Mouse (Mus musculus) embryonic facial prominence, embryonic 12.5 days (tissue): Measurements from ENCODE around the gene Prkcq. TPM values are rescaled to one million over a fixed set of nuclear protein-coding genes. Genes with fewer than 3 reads are reported as not detected.

Experiments used
- ATAC-seq: fragments of 200-750 bp; cut with Nextera tagmentation; 2 replicates; pipeline ENCODE4 v1.8.0; 2017; ENCODE audit not compliant: insufficient number of reproducible peaks, insufficient read depth, low FRiP score, low TSS enrichment
- H3K27ac ChIP-seq: fragments of 300-500 bp; sonication (generic); 2 replicates; pipeline ENCODE4 v1.5.1; 2016; ENCODE audit warnings: mild to moderate bottlenecking
- H3K27me3 ChIP-seq: fragments of 300-500 bp; sonication (generic); 2 replicates; pipeline ENCODE4 v1.6.1; 2016; ENCODE audit warnings: mild to moderate bottlenecking, moderate library complexity
- H3K36me3 ChIP-seq: fragments of 300-500 bp; sonication (generic); 2 replicates; pipeline ENCODE4 v1.6.1; 2016; ENCODE audit warnings: mild to moderate bottlenecking
- H3K4me1 ChIP-seq: fragments of 300-500 bp; sonication (generic); 2 replicates; pipeline ENCODE4 v1.6.1; 2016
- H3K4me2 ChIP-seq: fragments of 300-500 bp; sonication (generic); replicated peaks from 2 replicates; pipeline ENCODE4 v1.6.1; 2016; ENCODE audit warnings: mild to moderate bottlenecking, moderate library complexity
- H3K4me3 ChIP-seq: fragments of 300-500 bp; sonication (generic); 2 replicates; pipeline ENCODE4 v1.5.1; 2016; ENCODE audit warnings: mild to moderate bottlenecking
- H3K9ac ChIP-seq: fragments of 300-500 bp; sonication (generic); 2 replicates; pipeline ENCODE4 v1.6.1; 2016; ENCODE audit warnings: mild to moderate bottlenecking, moderate library complexity
- H3K9me3 ChIP-seq: fragments of 300-500 bp; sonication (generic); 2 replicates; pipeline ENCODE4 v1.6.1; 2016; ENCODE audit warnings: mild to moderate bottlenecking, moderate library complexity
- WGBS: fragments of 180-500 bp; shearing (Covaris S2); methylation state at CpG from one replicate; pipeline ENCODE4 v1.1.7; 2016; 5-methylcytosine and 5-hydroxymethylcytosine counted together
- polyA plus RNA-seq: library from polyadenylated mRNA; unstranded; fragments of >200 nt; fragmentation: Nextera tagmentation; extraction: Ambion mirVana; gene quantifications from 2 replicates; pipeline ENCODE4 v1.2.1, GENCODE M21; 2016

Gene Prkcq
- polyA plus RNA-seq, 1 experiment from 2014 or later, result 4.6 TPM

GRCm38 (mm10) chr2:11300362-11300761 lies 128.5 kb downstream of the Prkcq start:
- H3K4me3 ChIP-seq, result no peak overlapping the region
- WGBS, result 86% methylated on average over 6 of the region's 6 CpGs
- H3K27ac ChIP-seq, result no peak overlapping the region
- H3K4me1 ChIP-seq, result no peaks in the 10 kb centered on the region
- H3K36me3 ChIP-seq, result no peaks in the 10 kb centered on the region
- no peak overlapping the region for H3K4me2 ChIP-seq
- no peak overlapping the region for H3K9ac ChIP-seq
- no peaks in the 10 kb centered on the region for H3K27me3 ChIP-seq
- no peak for ATAC-seq
- no peaks in the 10 kb centered on the region for H3K9me3 ChIP-seq

GRCm38 (mm10) chr2:11320241-11320640 lies 148.3 kb downstream of the Prkcq start:
- H3K27me3 ChIP-seq, result no peaks in the 10 kb centered on the region
- H3K36me3 ChIP-seq, result no peaks in the 10 kb centered on the region
- H3K9me3 ChIP-seq, result no peaks in the 10 kb centered on the region
- no peak overlapping the region for H3K4me2 ChIP-seq
- 36% methylated on average over 10 of the region's 10 CpGs for WGBS
- no peak for ATAC-seq
- H3K27ac ChIP-seq, result no peak overlapping the region
- H3K4me1 ChIP-seq, result no peaks in the 10 kb centered on the region
- H3K9ac ChIP-seq, result no peak overlapping the region
- no peak overlapping the region for H3K4me3 ChIP-seq

DNA sequence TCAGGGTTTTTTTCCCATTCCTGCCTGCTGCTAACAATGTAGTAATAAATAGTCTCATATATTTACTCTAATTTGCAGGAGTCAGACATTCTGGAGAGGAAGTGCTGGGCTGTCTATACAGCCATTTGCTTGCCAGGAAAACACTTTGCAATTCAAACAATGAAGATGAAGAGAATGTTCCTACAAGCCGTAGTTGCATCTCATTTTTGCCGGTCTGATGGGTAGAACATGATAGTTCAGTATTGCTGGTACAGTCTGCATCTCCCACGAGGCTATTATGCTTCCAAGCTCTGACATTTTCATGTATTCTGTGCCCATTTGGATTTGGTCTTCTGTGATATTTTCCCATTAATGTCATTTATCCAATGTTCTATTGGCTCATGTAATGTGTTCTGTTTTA lies 150.5 kb downstream of the Prkcq start:
- Histone ChIP-seq H3K9me3 (no peaks in the 10 kb centered on the region), H3K4me2 (no peak overlapping the region), H3K9ac (no peak overlapping the region), H3K27me3 (no peaks in the 10 kb centered on the region), H3K4me3 (no peak overlapping the region), H3K36me3 (no peaks in the 10 kb centered on the region), H3K27ac (no peak overlapping the region), H3K4me1 (no peaks in the 10 kb centered on the region)
- 86% methylated on average over 3 of the region's 3 CpGs for WGBS
- no peak for ATAC-seq

DNA sequence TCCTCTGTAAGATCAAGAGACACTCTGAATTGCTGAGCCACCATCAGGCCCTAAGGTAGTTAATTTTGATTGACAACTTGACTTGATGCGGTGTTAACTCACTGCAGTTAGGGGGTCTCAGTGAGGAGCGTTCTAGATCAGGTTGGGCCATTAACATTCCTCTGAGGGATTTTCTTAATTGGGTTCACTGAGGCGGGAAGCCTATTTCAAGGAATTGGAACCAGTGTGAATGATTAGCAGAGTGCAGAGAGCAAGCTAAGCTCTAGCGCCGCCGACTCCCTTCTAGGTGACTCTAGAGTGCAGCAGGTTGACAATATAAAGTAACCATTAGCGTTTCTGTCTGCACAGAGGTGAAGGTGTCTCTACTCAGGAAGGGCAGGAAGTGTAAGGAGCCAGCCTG lies 155.4 kb downstream of the Prkcq start:
- Histone ChIP-seq H3K4me1 (no peaks in the 10 kb centered on the region), H3K4me3 (no peak overlapping the region), H3K27ac (no peak overlapping the region), H3K9ac (no peak overlapping the region), H3K36me3 (no peaks in the 10 kb centered on the region), H3K4me2 (no peak overlapping the region), H3K9me3 (no peaks in the 10 kb centered on the region), H3K27me3 (no peaks in the 10 kb centered on the region)
- WGBS, result 59% methylated on average over 7 of the region's 7 CpGs
- no peak for ATAC-seq

DNA sequence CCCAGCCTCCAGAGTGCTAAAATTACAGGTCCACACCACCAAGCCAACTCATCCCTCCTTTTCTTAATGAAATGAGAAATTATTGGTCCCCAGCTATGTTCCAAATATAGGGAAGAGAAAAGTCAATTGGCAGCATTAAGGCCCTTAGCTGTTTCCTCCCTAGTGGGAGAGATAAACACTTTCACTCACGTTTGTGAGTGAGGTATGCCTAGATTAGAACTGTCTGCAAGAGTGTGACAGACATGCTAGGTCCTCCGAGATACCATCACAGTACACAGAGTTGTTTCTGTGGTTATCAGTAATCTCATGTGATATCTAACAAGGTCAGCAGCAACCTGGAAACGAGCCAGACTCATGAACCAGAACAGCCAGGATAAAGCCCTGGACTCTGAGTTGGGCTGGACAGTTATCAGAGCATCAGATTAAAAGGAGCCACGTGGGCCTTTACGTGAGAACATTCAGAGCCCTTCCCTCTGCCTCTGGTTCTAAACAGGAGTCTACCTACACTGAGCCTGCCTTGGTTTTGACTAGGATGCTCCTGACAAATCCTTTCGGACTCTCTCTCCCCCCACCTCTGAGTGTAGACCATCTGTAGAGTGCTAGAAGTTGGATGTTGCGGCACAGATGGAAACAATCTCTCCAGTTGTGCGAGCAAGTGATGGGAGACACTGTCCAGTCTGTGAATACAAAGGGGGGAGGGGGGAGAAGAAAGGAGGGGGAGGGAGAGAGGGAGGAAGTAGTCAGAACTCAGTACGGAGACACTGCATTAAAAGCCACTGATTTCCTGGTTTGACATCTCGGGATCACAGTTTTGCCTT lies 157.7 kb downstream of the Prkcq start:
- Histone ChIP-seq H3K4me2 (no peak overlapping the region), H3K9me3 (no peaks in the 10 kb centered on the region), H3K27ac (no peak overlapping the region), H3K27me3 (no peaks in the 10 kb centered on the region), H3K36me3 (no peaks in the 10 kb centered on the region), H3K4me3 (no peak overlapping the region), H3K9ac (no peak overlapping the region), H3K4me1 (no peaks in the 10 kb centered on the region)
- no peak for ATAC-seq
- 39% methylated on average over 10 of the region's 10 CpGs for WGBS

DNA sequence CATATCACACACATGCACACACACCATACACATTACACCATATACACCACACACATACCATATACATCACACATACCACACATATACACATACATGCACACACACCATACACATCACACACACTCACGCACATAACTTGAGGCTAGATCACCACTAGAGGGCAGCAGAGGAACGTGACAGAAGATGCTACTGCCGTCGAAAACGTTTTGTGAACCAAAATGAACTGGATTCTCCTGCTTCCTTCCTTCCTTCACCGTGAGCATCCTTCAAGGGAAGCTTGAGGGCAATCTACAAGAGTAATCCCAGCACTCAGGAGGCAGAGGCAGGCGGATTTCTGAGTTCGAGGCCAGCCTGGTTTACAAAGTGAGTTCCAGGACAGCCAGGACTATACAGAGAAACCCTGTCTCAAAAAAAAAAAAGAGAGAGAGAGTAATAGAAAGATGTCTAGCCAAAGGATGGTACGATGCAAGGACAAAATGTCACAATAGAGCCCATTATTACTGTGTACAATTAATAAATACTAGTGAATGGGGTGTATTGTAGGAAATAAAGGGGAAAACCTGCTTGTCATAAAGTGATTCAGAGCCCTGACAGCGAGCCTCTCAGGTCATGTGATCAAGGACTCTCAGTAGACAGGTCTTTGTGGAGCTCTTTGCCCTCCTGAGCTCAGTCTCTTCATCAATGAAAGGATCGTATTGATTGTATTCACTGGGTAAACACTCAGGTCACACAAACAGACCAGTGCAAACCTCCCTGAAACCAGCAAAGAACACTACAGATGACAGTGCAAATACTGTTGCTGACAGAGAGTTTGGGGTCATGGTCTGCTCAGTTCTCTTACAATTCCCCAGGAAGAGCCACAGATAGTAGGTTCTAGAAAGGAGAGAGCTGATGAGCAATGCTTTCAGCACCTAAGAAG lies 159.9 kb downstream of the Prkcq start:
- H3K4me1 ChIP-seq, result no peaks in the 10 kb centered on the region
- H3K9me3 ChIP-seq, result no peaks in the 10 kb centered on the region
- H3K36me3 ChIP-seq, result no peaks in the 10 kb centered on the region
- no peak overlapping the region for H3K9ac ChIP-seq
- no peak overlapping the region for H3K27ac ChIP-seq
- 28% methylated on average over 11 of the region's 11 CpGs for WGBS
- no peaks in the 10 kb centered on the region for H3K27me3 ChIP-seq
- H3K4me2 ChIP-seq, result no peak overlapping the region
- ATAC-seq, result peak; percentile 62; the same call in 1 of the 2 replicates
- H3K4me3 ChIP-seq, result no peak overlapping the region

DNA sequence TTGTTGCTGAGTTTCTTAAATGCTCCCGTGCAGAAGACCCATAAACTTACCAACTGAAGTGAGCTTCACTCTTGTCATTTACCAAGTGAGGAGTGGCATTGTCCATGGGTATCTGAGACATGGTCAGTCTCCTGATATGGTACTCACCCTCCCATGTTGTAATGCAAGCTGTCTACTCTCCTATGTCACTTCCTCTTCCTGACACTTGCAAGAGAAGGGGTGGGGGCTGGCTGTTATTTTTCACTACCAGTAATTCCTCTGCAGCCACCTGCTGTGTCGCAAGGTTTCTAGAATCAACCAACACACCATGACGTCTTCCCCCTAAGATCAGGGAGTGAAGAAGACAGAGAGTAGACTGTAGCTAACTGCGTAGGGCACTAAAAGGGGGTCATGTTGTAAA lies 160.6 kb downstream of the Prkcq start:
- no peaks in the 10 kb centered on the region for H3K36me3 ChIP-seq
- H3K9ac ChIP-seq, result no peak overlapping the region
- WGBS, result 82% methylated on average over 4 of the region's 4 CpGs
- no peaks in the 10 kb centered on the region for H3K27me3 ChIP-seq
- H3K4me2 ChIP-seq, result no peak overlapping the region
- H3K4me3 ChIP-seq, result no peak overlapping the region
- H3K4me1 ChIP-seq, result no peaks in the 10 kb centered on the region
- no peak overlapping the region for H3K27ac ChIP-seq
- no peaks in the 10 kb centered on the region for H3K9me3 ChIP-seq
- no peak for ATAC-seq

- H3K27ac ChIP-seq, result no peak overlapping the region
- WGBS, result 56% methylated on average over 14 of the region's 14 CpGs
- no peaks in the 10 kb centered on the region for H3K27me3 ChIP-seq
- no peak for ATAC-seq
- H3K4me3 ChIP-seq, result no peak overlapping the region
- H3K36me3 ChIP-seq, result no peaks in the 10 kb centered on the region
- H3K4me2 ChIP-seq, result no peak overlapping the region
- H3K9me3 ChIP-seq, result no peaks in the 10 kb centered on the region
- H3K4me1 ChIP-seq, result no peaks in the 10 kb centered on the region
- H3K9ac ChIP-seq, result no peak overlapping the region
Measured at GRCm38 (mm10) chr2:11333301-11334017, 161.6 kb downstream of the Prkcq start.

- Histone ChIP-seq H3K9ac (no peak overlapping the region), H3K4me3 (no peak overlapping the region), H3K4me2 (no peak overlapping the region), H3K9me3 (no peaks in the 10 kb centered on the region), H3K4me1 (0 out of 2 replicates have a peak, but pooled peaks cover 3% of the 10 kb centered on the region), H3K27me3 (no peaks in the 10 kb centered on the region), H3K27ac (no peak overlapping the region), H3K36me3 (no peaks in the 10 kb centered on the region)
- 60% methylated on average over 8 of the region's 8 CpGs for WGBS
- ATAC-seq, result no peak
Measured at GRCm38 (mm10) chr2:11336320-11336719, 164.4 kb downstream of the Prkcq start.

GRCm38 (mm10) chr2:11338931-11339839 lies 167.3 kb downstream of the Prkcq start:
- H3K27ac ChIP-seq, result no peak overlapping the region
- H3K9ac ChIP-seq, result no peak overlapping the region
- no peak for ATAC-seq
- H3K4me1 ChIP-seq, result 0 out of 2 replicates have a peak, but pooled peaks cover 3% of the 10 kb centered on the region
- no peaks in the 10 kb centered on the region for H3K9me3 ChIP-seq
- H3K36me3 ChIP-seq, result no peaks in the 10 kb centered on the region
- no peak overlapping the region for H3K4me3 ChIP-seq
- no peaks in the 10 kb centered on the region for H3K27me3 ChIP-seq
- WGBS, result 77% methylated on average over 14 of the region's 14 CpGs
- H3K4me2 ChIP-seq, result no peak overlapping the region

DNA sequence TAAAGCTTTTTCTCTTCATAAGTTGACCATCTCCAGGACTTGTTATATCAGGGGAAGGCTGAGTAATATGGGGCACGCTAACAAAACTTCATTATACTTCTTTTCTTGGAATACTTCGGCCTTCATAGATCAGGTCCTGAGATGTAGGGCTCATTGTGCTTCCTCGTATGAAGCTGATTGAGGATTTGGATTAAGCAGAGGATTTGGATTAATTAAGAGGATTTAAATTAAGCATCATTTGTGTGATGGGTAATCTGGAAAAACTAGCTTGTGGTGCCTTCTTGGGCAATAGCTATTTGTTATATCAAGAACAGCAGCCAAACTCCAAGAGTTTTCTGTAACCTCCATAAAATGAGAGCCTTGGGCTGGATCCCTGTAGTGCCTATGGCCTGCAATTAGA lies 172.8 kb downstream of the Prkcq start:
- Histone ChIP-seq H3K4me1 (no peaks in the 10 kb centered on the region), H3K4me2 (no peak overlapping the region), H3K4me3 (no peak overlapping the region), H3K36me3 (no peaks in the 10 kb centered on the region), H3K27ac (no peak overlapping the region), H3K9me3 (no peaks in the 10 kb centered on the region), H3K9ac (no peak overlapping the region), H3K27me3 (no peaks in the 10 kb centered on the region)
- 90% methylated on average over 3 of the region's 3 CpGs for WGBS
- ATAC-seq, result no peak
